ENCODE assay signal across 21 mouse cellular contexts in genomic region chr15:90422122-90422614, GRCm38 (mm10).
DNase-seq lines count a peak whose midpoint lies in the region; ATAC-seq and TF ChIP-seq lines count a peak whose summit lies in the region.
"Had no signal": no experiment of that assay in that cellular context is flagged by ENCODE, and none has a peak within 500 bp of the region (broad histone marks: within the 10 kb centered on the region; RNA-seq: fewer than 3 reads in every experiment).

No protein-coding gene starts in this region.

- H3K9ac ChIP-seq in forebrain, postnatal 0 days = no peak overlapping the region
- no peak overlapping the region for H3K9ac ChIP-seq in forebrain, embryonic 13.5 days
- H3K9ac ChIP-seq in limb, embryonic 11.5 days (ENCODE audit: low read length) = no peak overlapping the region
- H3K9ac ChIP-seq: heart, embryonic 12.5 days; intestine, embryonic 15.5 days; kidney, embryonic 15.5 days; limb, embryonic 12.5 days; liver, embryonic 13.5 days; stomach, embryonic 15.5 days had no signal

- H3K9me3 ChIP-seq in forebrain, postnatal 0 days (ENCODE audit: low read length) = no peaks in the 10 kb centered on the region
- no peaks in the 10 kb centered on the region for H3K9me3 ChIP-seq in forebrain, embryonic 13.5 days (replicated peaks)
- no peaks in the 10 kb centered on the region for H3K9me3 ChIP-seq in limb, embryonic 11.5 days (ENCODE audit: control insufficient read depth, low read length)
- H3K9me3 ChIP-seq in limb, embryonic 10.5 days (replicated peaks) = no peaks in the 10 kb centered on the region
- no peaks in the 10 kb centered on the region for H3K9me3 ChIP-seq in embryonic facial prominence, embryonic 10.5 days
- H3K9me3 ChIP-seq: heart, embryonic 12.5 days; intestine, embryonic 15.5 days; kidney, embryonic 15.5 days; limb, embryonic 12.5 days; liver, embryonic 13.5 days; stomach, embryonic 15.5 days had no signal

- H3K4me3 ChIP-seq in forebrain, postnatal 0 days (ENCODE audit: low read depth, low read length) = no peak overlapping the region
- no peak overlapping the region for H3K4me3 ChIP-seq in forebrain, embryonic 13.5 days
- no peak overlapping the region for H3K4me3 ChIP-seq in limb, embryonic 11.5 days (ENCODE audit: low read depth, low read length)
- no peak overlapping the region for H3K4me3 ChIP-seq in limb, embryonic 10.5 days
- no peak overlapping the region for H3K4me3 ChIP-seq in embryonic facial prominence, embryonic 10.5 days
- H3K4me3 ChIP-seq: heart, embryonic 12.5 days; intestine, embryonic 15.5 days; kidney, embryonic 15.5 days; limb, embryonic 12.5 days; liver, embryonic 13.5 days; myocyte; stomach, embryonic 15.5 days had no signal

- 32% methylated on average over 5 of the region's 5 CpGs for WGBS in forebrain, postnatal 0 days
- WGBS in forebrain, embryonic 13.5 days = 31% methylated on average over 5 of the region's 5 CpGs
- 51% methylated on average over 5 of the region's 5 CpGs for WGBS in limb, embryonic 11.5 days
- 43% methylated on average over 5 of the region's 5 CpGs for WGBS in limb, embryonic 10.5 days
- WGBS in embryonic facial prominence, embryonic 10.5 days = 15% methylated on average over 5 of the region's 5 CpGs

- H3K4me1 ChIP-seq in forebrain, postnatal 0 days (ENCODE audit: insufficient read depth) = no peaks in the 10 kb centered on the region
- no peaks in the 10 kb centered on the region for H3K4me1 ChIP-seq in forebrain, embryonic 13.5 days
- H3K4me1 ChIP-seq in limb, embryonic 11.5 days (ENCODE audit: control insufficient read depth, insufficient read depth, low read length) = no peaks in the 10 kb centered on the region
- H3K4me1 ChIP-seq in limb, embryonic 10.5 days = peaks cover 3% of the 10 kb centered on the region
- peaks cover 4% of the 10 kb centered on the region for H3K4me1 ChIP-seq in embryonic facial prominence, embryonic 10.5 days
- H3K4me1 ChIP-seq: intestine, embryonic 15.5 days; kidney, embryonic 15.5 days; limb, embryonic 12.5 days; liver, embryonic 13.5 days; stomach, embryonic 15.5 days had no signal

- no peaks in the 10 kb centered on the region for H3K27me3 ChIP-seq in forebrain, postnatal 0 days (ENCODE audit: insufficient read depth, low read length)
- H3K27me3 ChIP-seq in forebrain, embryonic 13.5 days = no peaks in the 10 kb centered on the region
- H3K27me3 ChIP-seq in limb, embryonic 11.5 days (ENCODE audit: control insufficient read depth, insufficient read depth, low read length) = no peaks in the 10 kb centered on the region
- no peaks in the 10 kb centered on the region for H3K27me3 ChIP-seq in limb, embryonic 10.5 days (ENCODE audit: low read depth, poor library complexity, severe bottlenecking)
- H3K27me3 ChIP-seq in embryonic facial prominence, embryonic 10.5 days (replicated peaks; ENCODE audit: low read depth, poor library complexity, severe bottlenecking) = no peaks in the 10 kb centered on the region
- H3K27me3 ChIP-seq: heart, embryonic 12.5 days; intestine, embryonic 15.5 days; kidney, embryonic 15.5 days; limb, embryonic 12.5 days; liver, embryonic 13.5 days; stomach, embryonic 15.5 days had no signal

- no peak overlapping the region for H3K27ac ChIP-seq in forebrain, postnatal 0 days (ENCODE audit: low read depth, low read length)
- H3K27ac ChIP-seq in forebrain, embryonic 13.5 days = no peak overlapping the region
- no peak overlapping the region for H3K27ac ChIP-seq in limb, embryonic 11.5 days (replicated peaks; ENCODE audit: low read depth, low read length)
- no peak overlapping the region for H3K27ac ChIP-seq in limb, embryonic 10.5 days
- no peak overlapping the region for H3K27ac ChIP-seq in embryonic facial prominence, embryonic 10.5 days (replicated peaks)
- H3K27ac ChIP-seq: intestine, embryonic 15.5 days; kidney, embryonic 15.5 days; limb, embryonic 12.5 days; liver, embryonic 13.5 days; stomach, embryonic 15.5 days had no signal

- no peaks in the 10 kb centered on the region for H3K36me3 ChIP-seq in forebrain, postnatal 0 days (ENCODE audit: insufficient read depth)
- H3K36me3 ChIP-seq in forebrain, embryonic 13.5 days (ENCODE audit: poor library complexity, severe bottlenecking) = no peaks in the 10 kb centered on the region
- no peaks in the 10 kb centered on the region for H3K36me3 ChIP-seq in limb, embryonic 11.5 days (ENCODE audit: control insufficient read depth, insufficient read depth, low read length)
- H3K36me3 ChIP-seq in limb, embryonic 10.5 days = no peaks in the 10 kb centered on the region
- no peaks in the 10 kb centered on the region for H3K36me3 ChIP-seq in embryonic facial prominence, embryonic 10.5 days (replicated peaks)
- H3K36me3 ChIP-seq: heart, embryonic 12.5 days; intestine, embryonic 15.5 days; kidney, embryonic 15.5 days; limb, embryonic 12.5 days; liver, embryonic 13.5 days; stomach, embryonic 15.5 days had no signal

- no peak overlapping the region for H3K4me2 ChIP-seq in forebrain, postnatal 0 days (ENCODE audit: low read depth)
- H3K4me2 ChIP-seq in forebrain, embryonic 13.5 days = no peak overlapping the region; the same call in 1 of the 2 replicates
- no peak overlapping the region for H3K4me2 ChIP-seq in limb, embryonic 11.5 days (ENCODE audit: low read depth, severe bottlenecking)
- H3K4me2 ChIP-seq: heart, embryonic 12.5 days; intestine, embryonic 15.5 days; kidney, embryonic 15.5 days; limb, embryonic 12.5 days; liver, embryonic 13.5 days; stomach, embryonic 15.5 days had no signal

- DNase-seq in forebrain, postnatal 0 days = peak; percentile 6
- DNase-seq in limb, embryonic 11.5 days (ENCODE audit: low spot score) = peak; percentile 19
- DNase-seq in limb, embryonic 10.5 days (ENCODE audit: low spot score) = no peak
- peak; percentile 25 for DNase-seq in embryonic facial prominence, embryonic 10.5 days (ENCODE audit: low spot score)
- peak; percentile 55 for DNase-seq in retina, embryonic 14.5 days (ENCODE audit: low spot score)
- DNase-seq in cerebellum, postnatal 36 days = no peak
- DNase-seq in frontal cortex, postnatal 36 days (ENCODE audit: low spot score in 2 of 2) = no peak
- DNase-seq: adrenal gland, adult 2 months; cerebellum, adult 11 months; cerebellum, postnatal 25 days; heart, postnatal 36 days; liver, embryonic 13.5 days; spleen, adult 18-20 months; thymus, adult 2 months had no signal

- no peak for TF ChIP-seq CTCF in forebrain, postnatal 0 days (IDR thresholded peaks at IDR 0.05; ENCODE audit: low read depth)

- ATAC-seq in forebrain, postnatal 0 days = peak; percentile 43; the same call in 1 of the 2 replicates
- no peak for ATAC-seq in forebrain, embryonic 13.5 days
- ATAC-seq in limb, embryonic 11.5 days (ENCODE audit: insufficient number of reproducible peaks, low FRiP score, low TSS enrichment, low read depth) = no peak
- ATAC-seq: intestine, embryonic 15.5 days had no signal

Comparison
In these comparisons a context has a peak if more than half of its experiments do, and no peak if none do; other contexts are left out.
1. DNase-seq: peak in forebrain, postnatal 0 days (single experiment), limb, embryonic 11.5 days (single experiment), embryonic facial prominence, embryonic 10.5 days (single experiment) and retina, embryonic 14.5 days (single experiment); none in limb, embryonic 10.5 days (single experiment), cerebellum, postnatal 36 days (0 of 2) and frontal cortex, postnatal 36 days (0 of 2).